Mouse (Mus musculus) liver, postnatal 0 days (tissue): Measurements from ENCODE around the gene Syne4.

Experiments used
- CTCF ChIP-seq: sonication (generic); IDR thresholded peaks from 2 replicates; pipeline ENCODE4 v1.5.1; 2016; ENCODE audit warnings: antibody characterized with exemption, low read depth
- EP300 ChIP-seq: IDR thresholded peaks from 2 replicates; pipeline ENCODE4 v1.6.1; 2016; ENCODE audit warnings: antibody characterized with exemption, low read depth, mild to moderate bottlenecking

GRCm38 (mm10) chr7:30314721-30315155, at the start of gene Syne4:
- TF ChIP-seq EP300, result no peak
- no peak for TF ChIP-seq CTCF
